Mouse (Mus musculus) ES-E14 (cell line): ENCODE measurements around the gene BC025920. TPM values are rescaled to one million over a fixed set of nuclear protein-coding genes. Genes with fewer than 3 reads are reported as not detected.

ENCODE experiments used
- DNase-seq: peaks from one replicate; pipeline ENCODE4 v3.0.0-alpha.2; 2013; ENCODE audit warnings: low read depth, low spot score
- H3K27ac ChIP-seq: 2 replicates; pipeline ENCODE4 v1.5.1; 2012; ENCODE audit warnings: low read depth, mild to moderate bottlenecking, low read length, moderate library complexity, mixed read lengths; ENCODE audit not compliant: poor library complexity, insufficient read depth, severe bottlenecking
- H3K36me3 ChIP-seq: 2 replicates; pipeline ENCODE4 v1.6.1; 2012; ENCODE audit warnings: mild to moderate bottlenecking, low read length, moderate library complexity, mixed read lengths; ENCODE audit not compliant: control insufficient read depth, poor library complexity, insufficient read depth, severe bottlenecking
- H3K4me1 ChIP-seq, 2 experiments: fragments of 150-350 bp in 1 of 2; sonication (generic) in 1 of 2; 2 replicates each; pipeline ENCODE4 v1.6.1; 2012; ENCODE audit warnings: low read length in 2 of 2, mild to moderate bottlenecking in 1 of 2, mixed read lengths in 1 of 2; ENCODE audit not compliant: control insufficient read depth in 2 of 2, insufficient read depth in 2 of 2, poor library complexity in 1 of 2
- H3K4me3 ChIP-seq, 2 experiments: fragments of 150-350 bp in 1 of 2; sonication (generic) in 1 of 2; 2 replicates each; pipeline ENCODE4 v1.5.1; 2012; ENCODE audit warnings: low read length in 2 of 2, low read depth in 1 of 2, mild to moderate bottlenecking in 1 of 2, mixed read lengths in 1 of 2; ENCODE audit not compliant: insufficient read depth in 1 of 2, poor library complexity in 1 of 2, severe bottlenecking in 1 of 2
- H3K9ac ChIP-seq: 2 replicates; pipeline ENCODE4 v1.6.1; 2012; ENCODE audit warnings: low read depth, mild to moderate bottlenecking, low read length, mixed read lengths; ENCODE audit not compliant: poor library complexity, insufficient read depth, severe bottlenecking
- H3K9me3 ChIP-seq: fragments of 150-350 bp; sonication (generic); 2 replicates; pipeline ENCODE4 v1.6.1; 2012; ENCODE audit warnings: low read depth, mild to moderate bottlenecking, low read length; ENCODE audit not compliant: control insufficient read depth, insufficient read depth
- CHD2 ChIP-seq: IDR thresholded peaks from 2 replicates; pipeline ENCODE4 v1.6.1; 2014; ENCODE audit warnings: mild to moderate bottlenecking, low read depth, low read length, inconsistent platforms
- HCFC1 ChIP-seq: IDR thresholded peaks from 2 replicates; pipeline ENCODE4 v1.6.1; 2012; ENCODE audit warnings: low read length, inconsistent platforms, borderline replicate concordance; ENCODE audit not compliant: insufficient read depth
- MAFK ChIP-seq: IDR thresholded peaks from 2 replicates; pipeline ENCODE4 v1.6.1; 2014; ENCODE audit warnings: mild to moderate bottlenecking, low read depth, low read length, inconsistent platforms; ENCODE audit not compliant: insufficient read depth
- ZC3H11A ChIP-seq: IDR thresholded peaks from 2 replicates; pipeline ENCODE4 v1.6.1; 2012; ENCODE audit warnings: low read depth, mild to moderate bottlenecking, inconsistent platforms, low read length, borderline replicate concordance
- ZNF384 ChIP-seq: IDR thresholded peaks from 2 replicates; pipeline ENCODE4 v1.6.1; 2012; ENCODE audit warnings: low read depth, low read length, inconsistent platforms
- in situ Hi-C, 2 experiments: fragments of 600-800 bp; cut with MboI; formaldehyde crosslinking; loops; one replicate each; pipeline ENCODE4 v1.15.1; 2025; ENCODE audit warnings: low sequenced_read_pairs in 2 of 2, inconsistent platforms in 1 of 2; ENCODE audit not compliant: unreplicated experiment in 2 of 2
- total RNA-seq: library from RNA; depleted of rRNA; stranded (reverse); fragments of 300-350 nt; gene quantifications from 2 replicates; pipeline ENCODE4 v1.2.3, GENCODE M21; 2012

Gene BC025920
- total RNA-seq, 1 experiment = 2.5 TPM

DNA sequence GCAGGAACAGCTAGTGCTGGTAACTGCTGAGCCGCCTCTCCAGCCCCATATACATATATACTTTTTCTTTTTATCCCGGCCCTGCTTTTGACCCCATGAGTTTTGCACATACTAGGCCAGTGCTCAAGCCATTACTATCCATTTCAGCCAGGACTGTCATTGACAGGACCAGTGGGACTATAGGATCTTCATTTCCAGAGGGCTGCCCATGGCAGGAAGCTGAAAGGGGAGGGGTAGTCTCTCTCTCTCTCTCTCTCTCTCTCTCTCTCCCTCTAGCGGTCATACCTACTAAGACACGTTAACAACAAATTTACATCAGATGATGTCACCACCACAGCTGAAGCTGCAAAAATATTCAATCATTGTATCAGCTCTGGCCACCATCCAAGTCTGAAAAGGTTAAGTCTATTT lies 3.3 kb upstream of the BC025920 start:
- Histone ChIP-seq H3K4me1 (peaks cover 3 to 28% of the 10 kb centered on the region in 2 experiments), H3K9ac (no peak overlapping the region), H3K27ac (no peak overlapping the region), H3K9me3 (no peaks in the 10 kb centered on the region), H3K4me3 (no peak overlapping the region), H3K36me3 (peaks cover under 1% of the 10 kb centered on the region; the same call in 1 of the 2 replicates)
- no peak for DNase-seq
- no peak for TF ChIP-seq ZC3H11A
- TF ChIP-seq ZNF384 = no peak; the same call in 1 of the 2 replicates
- no peak for TF ChIP-seq MAFK
- TF ChIP-seq HCFC1 = no peak
- no peak for TF ChIP-seq CHD2
- in situ Hi-C loops = no loop called here

DNA sequence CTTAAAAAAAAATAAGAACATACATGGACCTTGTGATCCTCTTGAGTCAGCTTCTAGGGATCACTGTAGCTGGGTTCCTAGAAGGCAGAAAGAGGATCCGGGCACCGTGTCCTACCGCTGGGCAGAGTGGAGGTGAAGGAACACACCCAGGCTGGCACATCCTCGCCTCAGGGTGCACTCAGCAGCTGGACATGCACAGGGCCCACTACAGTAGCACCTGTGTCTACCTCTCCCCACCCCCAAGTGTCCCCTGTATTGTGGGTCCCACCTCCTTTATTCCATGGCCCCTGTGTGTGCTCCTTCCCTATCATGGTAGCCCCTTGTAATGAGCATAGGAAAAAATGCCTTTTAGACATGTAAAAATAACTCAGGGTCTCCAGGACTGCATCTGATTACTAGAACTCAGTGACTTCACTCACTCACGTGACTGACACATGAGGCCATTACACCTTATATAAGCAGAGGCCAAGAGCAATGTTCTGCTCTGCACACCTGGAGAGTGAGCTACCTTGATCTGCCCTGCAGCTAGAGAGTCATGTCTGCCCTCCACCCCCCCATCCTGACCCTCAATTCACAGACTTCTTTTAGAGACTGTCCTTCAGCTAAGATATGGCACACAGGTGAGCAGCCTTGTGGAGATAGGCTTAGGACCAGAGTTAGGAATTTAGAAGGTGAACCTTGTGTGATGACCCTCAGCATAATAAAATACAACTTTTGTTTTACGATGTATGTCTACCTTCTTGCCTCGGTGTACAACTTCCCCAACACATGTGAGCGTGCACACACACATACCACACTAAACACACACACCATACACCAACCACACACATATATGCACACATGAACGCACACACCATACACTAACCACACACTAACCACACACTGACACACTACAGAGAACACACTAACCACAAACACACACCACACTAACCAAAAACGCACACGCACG lies 1.8 kb upstream of the BC025920 start:
- Histone ChIP-seq H3K36me3 (peaks cover 4% of the 10 kb centered on the region; the same call in 1 of the 2 replicates), H3K9me3 (no peaks in the 10 kb centered on the region), H3K9ac (peak overlapping the region; percentile 63; the same call in 1 of the 2 replicates), H3K4me3 (peak overlapping the region; percentile 46 to 61), H3K27ac (no peak overlapping the region), H3K4me1 (peaks cover 0 to 18% of the 10 kb centered on the region in 2 experiments)
- no peak for TF ChIP-seq MAFK
- TF ChIP-seq CHD2 = no peak
- no peak for TF ChIP-seq ZNF384
- no peak for TF ChIP-seq HCFC1
- DNase-seq = no peak
- in situ Hi-C loops = no loop called here

DNA sequence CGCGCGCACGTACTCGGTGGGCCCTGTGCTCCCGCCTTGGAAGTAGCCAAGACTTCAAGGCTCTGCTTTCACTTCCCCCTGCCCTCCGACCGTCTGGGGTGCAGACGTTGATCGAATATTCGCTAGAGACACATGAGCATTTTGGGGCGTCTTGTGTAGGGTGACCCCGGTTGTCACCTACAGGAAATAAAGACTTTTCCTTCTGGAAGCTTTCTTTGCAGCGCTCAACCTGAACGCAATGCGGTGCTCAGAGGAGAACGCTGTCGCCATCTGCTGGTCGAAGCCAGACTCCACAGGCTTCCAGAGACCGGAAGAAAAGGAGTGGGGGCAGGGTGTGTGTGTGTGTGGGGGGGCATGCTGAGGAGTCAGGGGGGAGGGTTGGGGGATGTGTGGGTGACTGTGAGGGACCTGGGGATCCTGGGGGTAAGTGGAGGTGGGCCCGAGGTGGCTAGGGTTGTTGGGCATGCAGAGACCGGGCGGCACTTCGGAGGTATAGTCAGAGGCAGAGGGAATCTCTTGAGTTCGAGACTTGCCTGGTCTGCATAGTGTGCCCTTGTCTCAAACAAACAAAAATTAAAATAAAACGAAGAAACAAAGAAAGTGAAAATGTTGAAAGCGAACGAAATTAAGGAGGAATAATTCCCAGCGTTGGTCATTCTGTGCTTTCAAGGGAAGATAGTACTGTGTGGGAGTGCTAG lies 953 bp upstream of the BC025920 start:
- DNase-seq = peak; percentile 86
- no peaks in the 10 kb centered on the region for H3K9me3 ChIP-seq
- TF ChIP-seq CHD2 (peak; percentile 41; the same call in 1 of the 2 replicates), MAFK (no peak), ZC3H11A (no peak), ZNF384 (no peak), HCFC1 (no peak)
- H3K4me3 ChIP-seq = peak overlapping the region; percentile 52 to 71
- H3K27ac ChIP-seq = no peak overlapping the region; the same call in 1 of the 2 replicates
- H3K9ac ChIP-seq = peak overlapping the region; percentile 63; the same call in 1 of the 2 replicates
- in situ Hi-C loops = no loop called here
- H3K36me3 ChIP-seq = peaks cover 4% of the 10 kb centered on the region; the same call in 1 of the 2 replicates
- peaks cover 0 to 11% of the 10 kb centered on the region in 2 experiments; a peak in 3 of 4 replicates for H3K4me1 ChIP-seq

DNA sequence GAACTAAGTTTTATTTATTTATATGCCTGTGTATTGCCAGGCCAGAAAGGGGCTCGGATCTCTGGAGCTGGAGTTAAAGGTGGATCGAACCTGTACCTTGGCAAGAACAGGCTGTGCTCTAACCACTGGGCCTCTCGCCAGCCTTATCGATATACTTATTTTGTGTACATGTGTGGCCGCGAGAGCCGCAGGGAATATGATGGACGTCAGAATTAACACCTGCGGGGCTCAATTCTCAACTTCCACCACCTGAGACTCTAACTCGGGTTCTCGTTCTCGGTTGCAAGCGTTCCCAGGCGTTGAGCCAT lies 450 bp upstream of the BC025920 start:
- H3K27ac ChIP-seq = no peak overlapping the region
- H3K4me1 ChIP-seq = peaks cover 0 to 11% of the 10 kb centered on the region in 2 experiments; a peak in 2 of 4 replicates
- peaks cover 4% of the 10 kb centered on the region; the same call in 1 of the 2 replicates for H3K36me3 ChIP-seq
- no peak for TF ChIP-seq ZNF384
- TF ChIP-seq MAFK = no peak
- TF ChIP-seq ZC3H11A = no peak
- no peak for TF ChIP-seq HCFC1
- no peak for TF ChIP-seq CHD2
- peak overlapping the region; percentile 52 to 71 for H3K4me3 ChIP-seq
- no peaks in the 10 kb centered on the region for H3K9me3 ChIP-seq
- peak overlapping the region; percentile 63; the same call in 1 of the 2 replicates for H3K9ac ChIP-seq
- in situ Hi-C loops = no loop called here
- no peak for DNase-seq
